Mouse (Mus musculus) embryonic facial prominence, embryonic 14.5 days (tissue): ENCODE results near the gene Ecd. TPM values are rescaled to one million over a fixed set of nuclear protein-coding genes. Genes with fewer than 3 reads are reported as not detected.

Experiments used
- ATAC-seq: fragments of 200-750 bp; cut with Nextera tagmentation; 2 replicates; pipeline ENCODE4 v1.8.0; 2017; ENCODE audit warnings: low read depth, moderate number of reproducible peaks, moderate TSS enrichment
- DNase-seq: peaks from one replicate; pipeline ENCODE4 v3.0.0-alpha.2; 2015; ENCODE audit warnings: low spot score
- H3K27ac ChIP-seq: fragments of 300-500 bp; sonication (generic); replicated peaks from 2 replicates; pipeline ENCODE4 v1.5.1; 2014; ENCODE audit warnings: low read depth, mild to moderate bottlenecking, low read length, moderate library complexity
- H3K27me3 ChIP-seq: fragments of 300-500 bp; sonication (generic); replicated peaks from 2 replicates; pipeline ENCODE4 v1.6.1; 2014; ENCODE audit warnings: low read length; ENCODE audit not compliant: control insufficient read depth, insufficient read depth
- H3K36me3 ChIP-seq: fragments of 300-500 bp; sonication (generic); 2 replicates; pipeline ENCODE4 v1.6.1; 2014; ENCODE audit warnings: low read length, mixed read lengths; ENCODE audit not compliant: control insufficient read depth, insufficient read depth
- H3K4me1 ChIP-seq: fragments of 300-500 bp; sonication (generic); 2 replicates; pipeline ENCODE4 v1.6.1; 2014; ENCODE audit warnings: antibody characterized with exemption, low read length; ENCODE audit not compliant: control insufficient read depth, insufficient read depth
- H3K4me2 ChIP-seq: fragments of 300-500 bp; sonication (generic); 2 replicates; pipeline ENCODE4 v1.6.1; 2014; ENCODE audit warnings: low read depth, mild to moderate bottlenecking, low read length, moderate library complexity, mixed read lengths
- H3K4me3 ChIP-seq: fragments of 300-500 bp; sonication (generic); 2 replicates; pipeline ENCODE4 v1.5.1; 2014; ENCODE audit warnings: low read depth, mild to moderate bottlenecking, low read length
- H3K9ac ChIP-seq: fragments of 300-500 bp; sonication (generic); 2 replicates; pipeline ENCODE4 v1.6.1; 2014; ENCODE audit warnings: low read depth, mild to moderate bottlenecking, low read length, moderate library complexity, mixed read lengths
- H3K9me3 ChIP-seq: fragments of 300-500 bp; sonication (generic); 2 replicates; pipeline ENCODE4 v1.6.1; 2016; ENCODE audit warnings: low read length; ENCODE audit not compliant: control insufficient read depth
- WGBS: fragments of 180-500 bp; shearing (Covaris S2); extraction: QIAGEN DNeasy Blood & Tissue Kit; methylation state at CpG from one replicate; pipeline ENCODE4 v1.1.7; 2014; 5-methylcytosine and 5-hydroxymethylcytosine counted together
- polyA plus RNA-seq: library from polyadenylated mRNA; unstranded; fragments of >200 nt; fragmentation: Nextera tagmentation; extraction: Ambion mirVana; gene quantifications from 2 replicates; pipeline ENCODE4 v1.2.1, GENCODE M21; 2014

Ecd gene
- 46.9 and 49.4 TPM in 2 replicates for polyA plus RNA-seq

GRCm38 (mm10) chr14:20347991-20348541, at the start of gene Ecd, which contains the start of gene Fam149b:
TSS of gene Ecd (minus strand) at chr14:20348121.
TSS of gene Fam149b (plus strand) at chr14:20348162.
- ATAC-seq (peak; percentile 98), DNase-seq (peak; percentile 98)
- peaks cover 46% of the 10 kb centered on the region for H3K36me3 ChIP-seq
- WGBS = under 1% methylated on average over 29 of the region's 42 CpGs
- peak within 1 kb of the TSS; percentile 68 for H3K4me2 ChIP-seq
- peak within 1 kb of the TSS; percentile 89 for H3K27ac ChIP-seq
- H3K4me1 ChIP-seq = peaks cover 10% of the 10 kb centered on the region
- H3K9me3 ChIP-seq = no peaks in the 10 kb centered on the region
- H3K27me3 ChIP-seq = no peaks in the 10 kb centered on the region
- H3K4me3 ChIP-seq = peak within 1 kb of the TSS; percentile 69
- peak within 1 kb of the TSS; percentile 95 for H3K9ac ChIP-seq

- no peaks in the 10 kb centered on the region for H3K4me1 ChIP-seq
- DNase-seq (peak; percentile 35), ATAC-seq (no peak)
- H3K9me3 ChIP-seq = no peaks in the 10 kb centered on the region
- no peaks in the 10 kb centered on the region for H3K27me3 ChIP-seq
- 76% methylated on average over 9 of the region's 9 CpGs for WGBS
- no peaks in the 10 kb centered on the region for H3K36me3 ChIP-seq
- H3K4me3 ChIP-seq = no peak overlapping the region
- H3K4me2 ChIP-seq = no peak overlapping the region
- no peak overlapping the region for H3K9ac ChIP-seq
- H3K27ac ChIP-seq = peak overlapping the region; percentile 48
Observed at GRCm38 (mm10) chr14:20397220-20397619, 49.3 kb upstream of the Ecd start.

GRCm38 (mm10) chr14:20393205-20393913, 45.4 kb upstream of the Ecd start, which contains the start of gene Mrps16:
TSS of gene Mrps16 (minus strand) at chr14:20393634.
- ATAC-seq = peak; percentile 94
- H3K36me3 ChIP-seq = peaks cover 20% of the 10 kb centered on the region; the same call in 1 of the 2 replicates
- peak within 1 kb of the TSS; percentile 94 for H3K9ac ChIP-seq
- no peaks in the 10 kb centered on the region for H3K27me3 ChIP-seq
- peak within 1 kb of the TSS; percentile 79 for H3K4me3 ChIP-seq
- peak within 1 kb of the TSS; percentile 73 for H3K4me2 ChIP-seq
- H3K9me3 ChIP-seq = no peaks in the 10 kb centered on the region
- DNase-seq = peak; percentile 98
- WGBS = under 1% methylated on average over 45 of the region's 68 CpGs
- H3K27ac ChIP-seq = peak within 1 kb of the TSS; percentile 78
- no peaks in the 10 kb centered on the region for H3K4me1 ChIP-seq

GRCm38 (mm10) chr14:20392326-20392725, 44.4 kb upstream of the Ecd start:
- no peaks in the 10 kb centered on the region for H3K27me3 ChIP-seq
- H3K9me3 ChIP-seq = no peaks in the 10 kb centered on the region
- WGBS = 88% methylated on average over 3 of the region's 4 CpGs
- H3K4me3 ChIP-seq = no peak overlapping the region
- DNase-seq (no peak), ATAC-seq (no peak)
- peaks cover 20% of the 10 kb centered on the region; the same call in 1 of the 2 replicates for H3K36me3 ChIP-seq
- H3K4me2 ChIP-seq = peak overlapping the region; percentile 73
- H3K27ac ChIP-seq = no peak overlapping the region
- H3K4me1 ChIP-seq = peaks cover 6% of the 10 kb centered on the region
- no peak overlapping the region for H3K9ac ChIP-seq

GRCm38 (mm10) chr14:20389446-20390079, 41.6 kb upstream of the Ecd start:
- Histone ChIP-seq H3K36me3 (peaks cover 41% of the 10 kb centered on the region), H3K9me3 (no peaks in the 10 kb centered on the region), H3K9ac (no peak overlapping the region; the same call in 1 of the 2 replicates), H3K4me1 (peaks cover 23% of the 10 kb centered on the region), H3K27me3 (no peaks in the 10 kb centered on the region), H3K4me2 (peak overlapping the region; percentile 67), H3K4me3 (peak overlapping the region; percentile 66), H3K27ac (peak overlapping the region; percentile 72)
- ATAC-seq (no peak), DNase-seq (no peak)
- WGBS = 89% methylated on average over 8 of the region's 8 CpGs

GRCm38 (mm10) chr14:20388441-20389129, 40.7 kb upstream of the Ecd start, which contains the start of gene Dnajc9:
TSS of gene Dnajc9 (minus strand) at chr14:20388910.
- Histone ChIP-seq H3K9ac (peak within 1 kb of the TSS; percentile 76), H3K4me3 (peak within 1 kb of the TSS; percentile 66), H3K27ac (peak within 1 kb of the TSS; percentile 72), H3K27me3 (no peaks in the 10 kb centered on the region), H3K36me3 (peaks cover 51% of the 10 kb centered on the region), H3K4me2 (peak within 1 kb of the TSS; percentile 67), H3K9me3 (no peaks in the 10 kb centered on the region), H3K4me1 (peaks cover 23% of the 10 kb centered on the region)
- DNase-seq = peak; percentile 96
- WGBS = under 1% methylated on average over 40 of the region's 59 CpGs
- ATAC-seq = peak; percentile 76

GRCm38 (mm10) chr14:20379753-20380430, 32.0 kb upstream of the Ecd start:
- no peak overlapping the region for H3K4me2 ChIP-seq
- WGBS = 88% methylated on average over 9 of the region's 9 CpGs
- H3K4me1 ChIP-seq = no peaks in the 10 kb centered on the region
- no peak overlapping the region for H3K27ac ChIP-seq
- H3K9ac ChIP-seq = no peak overlapping the region
- DNase-seq = no peak
- no peak overlapping the region for H3K4me3 ChIP-seq
- H3K36me3 ChIP-seq = peaks cover 62% of the 10 kb centered on the region
- no peak for ATAC-seq
- H3K27me3 ChIP-seq = no peaks in the 10 kb centered on the region
- no peaks in the 10 kb centered on the region for H3K9me3 ChIP-seq
